Mouse (Mus musculus): ENCODE measurements at regions not wholly inside any gene's neighbourhood (a gene's known extent, or its start where the extent isn't known, plus 50 kb on each side); places are given as distances from the start of the nearest gene placed in this dataset.
"Not testable (repeated sequence)": the region's sequence is repeated elsewhere in the genome, so short reads cannot be mapped to it uniquely, and the experiment has no call there.

- no peak for DNase-seq
These were observed 61.0 kb upstream of the Galnt18 start for GRCm38 (mm10) chr7:111840826-111841225.

GRCm38 (mm10) chr7:111838162-111838561, 58.4 kb upstream of the Galnt18 start:
- no peak for DNase-seq

DNA sequence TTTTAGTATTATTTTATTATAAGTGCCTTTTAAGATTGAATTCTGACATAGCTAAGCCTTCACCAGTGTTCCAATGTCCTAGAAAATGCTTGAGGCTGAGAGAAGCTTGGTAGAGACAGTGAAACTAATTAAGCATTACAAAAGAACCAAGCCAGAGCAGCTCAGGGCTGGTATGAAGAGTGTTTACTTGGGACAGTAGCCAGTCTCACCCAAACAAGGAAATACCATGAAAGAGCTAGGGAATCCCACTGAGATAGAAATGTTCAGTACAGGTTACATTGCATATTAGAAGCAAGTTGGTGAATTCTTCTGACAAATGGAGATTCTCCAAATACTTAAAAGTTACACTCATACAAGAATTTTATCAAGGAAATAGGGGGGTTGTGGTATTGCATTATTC, 54.6 kb upstream of the Galnt18 start:
- DNase-seq: not testable (repeated sequence)

- DNase-seq: no peak
These were observed 50.2 kb upstream of the Galnt18 start for GRCm38 (mm10) chr7:111829931-111830330.

Measured in heart, adult 11 months (tissue).